Comparison of ENCODE assay signal across 11 mouse cellular contexts in the genomic region with DNA sequence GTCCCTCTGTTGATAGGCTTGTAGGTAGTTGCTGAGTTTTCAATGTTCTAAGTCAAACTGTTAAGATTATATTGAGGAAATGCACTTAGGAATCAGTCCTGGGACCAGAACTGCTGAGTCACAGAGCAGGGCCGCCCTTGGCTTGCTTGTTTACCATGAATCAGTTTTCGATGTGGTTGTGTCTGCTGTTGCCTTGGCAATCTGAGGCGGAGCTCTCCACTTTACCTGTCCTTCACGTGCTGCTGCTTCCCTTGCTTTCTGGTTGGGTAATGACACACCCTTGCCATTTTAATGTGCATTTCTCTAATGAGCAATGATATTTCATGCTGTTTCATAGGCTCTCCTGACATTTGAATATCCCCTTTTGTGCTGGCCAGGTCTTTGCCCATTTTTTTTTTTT.
DNase-seq lines count a peak whose midpoint lies in the region; ATAC-seq and TF ChIP-seq lines count a peak whose summit lies in the region.
"Had no signal": no experiment of that assay in that cellular context is flagged by ENCODE, and none has a peak within 500 bp of the region (broad histone marks: within the 10 kb centered on the region; RNA-seq: fewer than 3 reads in every experiment).

No protein-coding gene starts in this region.

- no peak overlapping the region for H3K27ac ChIP-seq in stomach, embryonic 15.5 days
- H3K27ac ChIP-seq: macrophage had no signal

- no peaks in the 10 kb centered on the region for H3K27me3 ChIP-seq in stomach, embryonic 15.5 days (replicated peaks)
- H3K27me3 ChIP-seq: Patski had no signal

- TF ChIP-seq CTCF in lung, adult 2 months (IDR thresholded peaks at IDR 0.05; ENCODE audit: insufficient read depth, low read length) = no peak

- WGBS in lung, adult 2 months = 33% methylated on average over 4 of the region's 4 CpGs
- WGBS in large intestine, adult 2 months = 19% methylated on average over 4 of the region's 4 CpGs
- WGBS in stomach, embryonic 15.5 days = 33% methylated on average over 4 of the region's 4 CpGs

- no peak overlapping the region for H3K9ac ChIP-seq in stomach, embryonic 15.5 days

- TF ChIP-seq POLR2A in lung, adult 2 months (IDR thresholded peaks at IDR 0.05; ENCODE audit: borderline replicate concordance, extremely low read depth, low read depth, low read length) = no peak

- peak; percentile 83; the same call in 1 of the 2 replicates for ATAC-seq in stomach, embryonic 15.5 days (ENCODE audit: insufficient read depth, low FRiP score, low read depth)
- ATAC-seq: Patski had no signal

- no peaks in the 10 kb centered on the region for H3K9me3 ChIP-seq in stomach, embryonic 15.5 days

- no peak overlapping the region for H3K4me3 ChIP-seq in lung, adult 2 months (replicated peaks; ENCODE audit: extremely low read depth, low read depth, low read length)
- H3K4me3 ChIP-seq in stomach, embryonic 15.5 days (replicated peaks) = no peak overlapping the region

- H3K4me1 ChIP-seq in lung, adult 2 months (ENCODE audit: control insufficient read depth, insufficient read depth, low read length) = no peaks in the 10 kb centered on the region
- H3K4me1 ChIP-seq in stomach, embryonic 15.5 days = 0 out of 2 replicates have a peak, but pooled peaks cover 2% of the 10 kb centered on the region

- DNase-seq in lung, adult 2 months = peak; percentile 25
- DNase-seq in lung, postnatal 14 days = no peak
- peak; percentile 49 for DNase-seq in adrenal gland, postnatal 14 days
- DNase-seq in large intestine, adult 2 months (ENCODE audit: low read depth, low spot score) = peak; percentile 58
- DNase-seq in left cerebral cortex, adult 9 months (ENCODE audit: low spot score in 2 of 2) = no peak
- no peak for DNase-seq in gastrocnemius, adult 8-10 months (ENCODE audit: low spot score in 2 of 2)
- DNase-seq in gastrocnemius, postnatal 25 days = no peak
- DNase-seq: cerebellum, adult 2 months had no signal

- no peak overlapping the region for H3K4me2 ChIP-seq in stomach, embryonic 15.5 days

- H3K36me3 ChIP-seq in stomach, embryonic 15.5 days = no peaks in the 10 kb centered on the region

Comparison
In these comparisons a context has a peak if more than half of its experiments do, and no peak if none do; other contexts are left out.
1. DNase-seq: peak in lung, adult 2 months (single experiment), adrenal gland, postnatal 14 days (single experiment) and large intestine, adult 2 months (single experiment); none in lung, postnatal 14 days (single experiment), left cerebral cortex, adult 9 months (0 of 2), gastrocnemius, adult 8-10 months (0 of 2) and gastrocnemius, postnatal 25 days (single experiment).